Mouse (Mus musculus): ENCODE measurements at regions not wholly inside any gene's neighbourhood (a gene's known extent, or its start where the extent isn't known, plus 50 kb on each side); places are given as distances from the start of the nearest gene placed in this dataset.

GRCm38 (mm10) chr9:52234775-52235174, 66.4 kb upstream of the Zc3h12c start:
- H3K4me3 ChIP-seq (ENCODE audit: low read depth, low read length): no peak overlapping the region
- no peak overlapping the region for H3K4me2 ChIP-seq (ENCODE audit: low read depth, low read length)
- ATAC-seq (ENCODE audit: insufficient read depth, low read depth): no peak
- 80% methylated on average over 9 of the region's 9 CpGs for WGBS
- no peak for DNase-seq (ENCODE audit: low spot score)
- H3K36me3 ChIP-seq (replicated peaks; ENCODE audit: control insufficient read depth, insufficient read depth, low read length): no peaks in the 10 kb centered on the region
- H3K9ac ChIP-seq (replicated peaks; ENCODE audit: low read depth, low read length): no peak overlapping the region
- H3K4me1 ChIP-seq (ENCODE audit: control insufficient read depth, insufficient read depth): no peaks in the 10 kb centered on the region
- H3K27ac ChIP-seq (ENCODE audit: low read depth): no peak overlapping the region
- TF ChIP-seq EP300 (IDR thresholded peaks at IDR 0.05; ENCODE audit: low read depth) (no peak), CTCF (IDR thresholded peaks at IDR 0.05; ENCODE audit: low read depth) (no peak)
- no peaks in the 10 kb centered on the region for H3K27me3 ChIP-seq (ENCODE audit: control insufficient read depth, insufficient read depth, low read length)
- H3K9me3 ChIP-seq (replicated peaks; ENCODE audit: control insufficient read depth, low read length): no peaks in the 10 kb centered on the region

- no peak for DNase-seq (ENCODE audit: low spot score)
These were observed 61.2 kb upstream of the Zc3h12c start for GRCm38 (mm10) chr9:52229589-52229988.

GRCm38 (mm10) chr9:52225646-52226045, 57.3 kb upstream of the Zc3h12c start:
- no peaks in the 10 kb centered on the region for H3K9me3 ChIP-seq (replicated peaks; ENCODE audit: control insufficient read depth, low read length)
- no peaks in the 10 kb centered on the region for H3K27me3 ChIP-seq (ENCODE audit: control insufficient read depth, insufficient read depth, low read length)
- H3K4me3 ChIP-seq (ENCODE audit: low read depth, low read length): no peak overlapping the region
- no peaks in the 10 kb centered on the region for H3K4me1 ChIP-seq (ENCODE audit: control insufficient read depth, insufficient read depth)
- H3K4me2 ChIP-seq (ENCODE audit: low read depth, low read length): no peak overlapping the region
- no peak for DNase-seq (ENCODE audit: low spot score)
- no peak overlapping the region for H3K27ac ChIP-seq (ENCODE audit: low read depth)
- 63% methylated on average over 3 of the region's 3 CpGs for WGBS
- ATAC-seq (ENCODE audit: insufficient read depth, low read depth): no peak
- no peaks in the 10 kb centered on the region for H3K36me3 ChIP-seq (replicated peaks; ENCODE audit: control insufficient read depth, insufficient read depth, low read length)
- TF ChIP-seq CTCF (IDR thresholded peaks at IDR 0.05; ENCODE audit: low read depth) (no peak), EP300 (IDR thresholded peaks at IDR 0.05; ENCODE audit: low read depth) (no peak)
- H3K9ac ChIP-seq (replicated peaks; ENCODE audit: low read depth, low read length): no peak overlapping the region

More at GRCm38 (mm10) chr9:52229589-52229988, 61.2 kb upstream of the Zc3h12c start:
- H3K4me2 ChIP-seq (ENCODE audit: low read depth, low read length): no peak overlapping the region
- H3K27me3 ChIP-seq (ENCODE audit: control insufficient read depth, insufficient read depth, low read length): no peaks in the 10 kb centered on the region
- no peaks in the 10 kb centered on the region for H3K36me3 ChIP-seq (replicated peaks; ENCODE audit: control insufficient read depth, insufficient read depth, low read length)
- no peak overlapping the region for H3K9ac ChIP-seq (replicated peaks; ENCODE audit: low read depth, low read length)
- H3K9me3 ChIP-seq (replicated peaks; ENCODE audit: control insufficient read depth, low read length): no peaks in the 10 kb centered on the region
- H3K27ac ChIP-seq (ENCODE audit: low read depth): no peak overlapping the region
- no peak for ATAC-seq (ENCODE audit: insufficient read depth, low read depth)
- H3K4me1 ChIP-seq (ENCODE audit: control insufficient read depth, insufficient read depth): no peaks in the 10 kb centered on the region
- H3K4me3 ChIP-seq (ENCODE audit: low read depth, low read length): no peak overlapping the region
- TF ChIP-seq CTCF (IDR thresholded peaks at IDR 0.05; ENCODE audit: low read depth) (no peak), EP300 (IDR thresholded peaks at IDR 0.05; ENCODE audit: low read depth) (no peak)
- WGBS: 71% methylated on average over 9 of the region's 9 CpGs

GRCm38 (mm10) chr9:52223509-52224113, 55.2 kb upstream of the Zc3h12c start:
- no peaks in the 10 kb centered on the region for H3K9me3 ChIP-seq (replicated peaks; ENCODE audit: control insufficient read depth, low read length)
- no peaks in the 10 kb centered on the region for H3K4me1 ChIP-seq (ENCODE audit: control insufficient read depth, insufficient read depth)
- TF ChIP-seq CTCF (IDR thresholded peaks at IDR 0.05; ENCODE audit: low read depth) (no peak), EP300 (IDR thresholded peaks at IDR 0.05; ENCODE audit: low read depth) (no peak)
- no peak overlapping the region for H3K9ac ChIP-seq (replicated peaks; ENCODE audit: low read depth, low read length)
- WGBS: 51% methylated on average over 7 of the region's 7 CpGs
- H3K36me3 ChIP-seq (replicated peaks; ENCODE audit: control insufficient read depth, insufficient read depth, low read length): no peaks in the 10 kb centered on the region
- no peak overlapping the region for H3K27ac ChIP-seq (ENCODE audit: low read depth)
- H3K27me3 ChIP-seq (ENCODE audit: control insufficient read depth, insufficient read depth, low read length): no peaks in the 10 kb centered on the region
- ATAC-seq (ENCODE audit: insufficient read depth, low read depth) (no peak), DNase-seq (ENCODE audit: low spot score) (no peak)
- H3K4me3 ChIP-seq (ENCODE audit: low read depth, low read length): no peak overlapping the region
- H3K4me2 ChIP-seq (ENCODE audit: low read depth, low read length): no peak overlapping the region

Measured in heart, postnatal 0 days (tissue).